Mouse (Mus musculus) liver, postnatal 0 days (tissue): ENCODE results near the gene Adam33.

Source experiments
- CTCF ChIP-seq: sonication (generic); IDR thresholded peaks from 2 replicates; pipeline ENCODE4 v1.5.1; 2016; ENCODE audit warnings: antibody characterized with exemption, low read depth
- EP300 ChIP-seq: IDR thresholded peaks from 2 replicates; pipeline ENCODE4 v1.6.1; 2016; ENCODE audit warnings: antibody characterized with exemption, low read depth, mild to moderate bottlenecking

- TF ChIP-seq CTCF (no peak), EP300 (no peak)
Observed at GRCm38 (mm10) chr2:131036343-131036742, 27.3 kb downstream of the Adam33 start.
